8 mouse cellular contexts compared by ENCODE assay signal in the genomic region with DNA sequence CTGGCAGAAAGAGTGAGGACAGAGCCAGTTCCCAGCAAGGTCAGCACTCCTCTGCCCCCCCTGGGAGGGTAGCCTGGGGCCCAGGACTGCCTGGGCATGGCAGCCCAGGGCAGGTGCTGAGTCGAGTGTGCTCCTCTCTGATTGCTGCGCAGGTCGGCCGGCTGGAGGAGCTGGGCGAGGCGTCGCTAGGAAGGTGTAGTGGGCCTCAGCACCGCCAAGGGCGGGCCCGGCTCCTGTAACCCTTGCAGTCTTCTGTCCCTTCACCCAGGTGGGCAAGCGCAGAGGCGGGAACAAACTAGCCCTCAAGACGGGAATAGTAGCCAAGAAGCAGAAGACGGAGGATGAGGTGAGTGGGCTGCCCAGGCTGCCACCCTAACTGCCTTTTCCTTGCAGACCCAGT. TPM values are rescaled to one million over a fixed set of nuclear protein-coding genes. Genes with fewer than 3 reads are reported as not detected.
DNase-seq lines count a peak whose midpoint lies in the region; ATAC-seq lines count a peak whose summit lies in the region.

No protein-coding gene starts in this region.

- 92% methylated on average over 14 of the region's 14 CpGs for WGBS in kidney, embryonic 14.5 days
- 88% methylated on average over 14 of the region's 14 CpGs for WGBS in embryonic facial prominence, embryonic 14.5 days
- WGBS in hindbrain, embryonic 13.5 days = 95% methylated on average over 14 of the region's 14 CpGs
- 94% methylated on average over 14 of the region's 14 CpGs for WGBS in midbrain, embryonic 14.5 days

- no peak for DNase-seq in kidney, adult 8-10 months
- no peak for DNase-seq in embryonic facial prominence, embryonic 14.5 days (ENCODE audit: low spot score)
- DNase-seq in midbrain, embryonic 14.5 days = no peak
- DNase-seq in lung, postnatal 10 days = no peak
- DNase-seq in layer of hippocampus, adult 9-11 months = no peak
- DNase-seq in B cell, adult 2 months = no peak

- H3K9ac ChIP-seq in kidney, embryonic 14.5 days (ENCODE audit: low read depth, low read length) = 0 out of 2 replicates have a peak overlapping the region, but pooled peaks have one; percentile 12
- H3K9ac ChIP-seq in embryonic facial prominence, embryonic 14.5 days (ENCODE audit: low read depth, low read length) = peak overlapping the region; percentile 99; the same call in 1 of the 2 replicates
- H3K9ac ChIP-seq in hindbrain, embryonic 13.5 days = peak overlapping the region; percentile 100
- H3K9ac ChIP-seq in midbrain, embryonic 14.5 days (replicated peaks; ENCODE audit: low read length) = no peak overlapping the region

- H3K4me3 ChIP-seq in kidney, embryonic 14.5 days (ENCODE audit: low read length) = peak overlapping the region; percentile 100
- no peak overlapping the region for H3K4me3 ChIP-seq in embryonic facial prominence, embryonic 14.5 days (ENCODE audit: low read depth, low read length)
- H3K4me3 ChIP-seq in hindbrain, embryonic 13.5 days = no peak overlapping the region; the same call in 1 of the 2 replicates
- H3K4me3 ChIP-seq in midbrain, embryonic 14.5 days (replicated peaks; ENCODE audit: low read depth, low read length) = peak overlapping the region; percentile 99; the same call in 1 of the 2 replicates

- H3K4me2 ChIP-seq in kidney, embryonic 14.5 days (replicated peaks; ENCODE audit: low read depth, low read length) = peak overlapping the region; percentile 94; the same call in 1 of the 2 replicates
- no peak overlapping the region for H3K4me2 ChIP-seq in embryonic facial prominence, embryonic 14.5 days (ENCODE audit: low read depth, low read length)
- peak overlapping the region; percentile 92 for H3K4me2 ChIP-seq in hindbrain, embryonic 13.5 days
- peak overlapping the region; percentile 90 for H3K4me2 ChIP-seq in midbrain, embryonic 14.5 days (ENCODE audit: low read length)

- H3K27me3 ChIP-seq in kidney, embryonic 14.5 days (ENCODE audit: control insufficient read depth, insufficient read depth, low read length) = no peaks in the 10 kb centered on the region
- H3K27me3 ChIP-seq in embryonic facial prominence, embryonic 14.5 days (replicated peaks; ENCODE audit: control insufficient read depth, insufficient read depth, low read length) = no peaks in the 10 kb centered on the region
- no peaks in the 10 kb centered on the region for H3K27me3 ChIP-seq in hindbrain, embryonic 13.5 days
- H3K27me3 ChIP-seq in midbrain, embryonic 14.5 days (ENCODE audit: control insufficient read depth, insufficient read depth, low read length) = no peaks in the 10 kb centered on the region

- H3K27ac ChIP-seq in kidney, embryonic 14.5 days (ENCODE audit: low read depth, low read length) = no peak overlapping the region
- H3K27ac ChIP-seq in embryonic facial prominence, embryonic 14.5 days (replicated peaks; ENCODE audit: low read depth, low read length) = no peak overlapping the region
- no peak overlapping the region for H3K27ac ChIP-seq in hindbrain, embryonic 13.5 days
- no peak overlapping the region for H3K27ac ChIP-seq in midbrain, embryonic 14.5 days (replicated peaks; ENCODE audit: low read depth, low read length)

- no peaks in the 10 kb centered on the region for H3K9me3 ChIP-seq in kidney, embryonic 14.5 days (ENCODE audit: control insufficient read depth, low read length)
- no peaks in the 10 kb centered on the region for H3K9me3 ChIP-seq in embryonic facial prominence, embryonic 14.5 days (ENCODE audit: control insufficient read depth, low read length)
- H3K9me3 ChIP-seq in hindbrain, embryonic 13.5 days = no peaks in the 10 kb centered on the region
- H3K9me3 ChIP-seq in midbrain, embryonic 14.5 days (ENCODE audit: control insufficient read depth, low read length) = no peaks in the 10 kb centered on the region

- peaks cover 20% of the 10 kb centered on the region for H3K4me1 ChIP-seq in kidney, embryonic 14.5 days (ENCODE audit: control insufficient read depth, insufficient read depth, low read length)
- peaks cover 15% of the 10 kb centered on the region for H3K4me1 ChIP-seq in embryonic facial prominence, embryonic 14.5 days (ENCODE audit: control insufficient read depth, insufficient read depth, low read length)
- peaks cover 33% of the 10 kb centered on the region for H3K4me1 ChIP-seq in hindbrain, embryonic 13.5 days (replicated peaks)
- H3K4me1 ChIP-seq in midbrain, embryonic 14.5 days (ENCODE audit: control insufficient read depth, insufficient read depth, low read length) = peaks cover 31% of the 10 kb centered on the region

- H3K36me3 ChIP-seq in kidney, embryonic 14.5 days (ENCODE audit: control insufficient read depth, insufficient read depth, low read length) = peaks cover 42% of the 10 kb centered on the region
- peaks cover 51% of the 10 kb centered on the region for H3K36me3 ChIP-seq in embryonic facial prominence, embryonic 14.5 days (ENCODE audit: control insufficient read depth, insufficient read depth, low read length)
- H3K36me3 ChIP-seq in hindbrain, embryonic 13.5 days = peaks cover 41% of the 10 kb centered on the region
- peaks cover 46% of the 10 kb centered on the region for H3K36me3 ChIP-seq in midbrain, embryonic 14.5 days (ENCODE audit: control insufficient read depth, insufficient read depth, low read length)

- ATAC-seq in kidney, embryonic 14.5 days (ENCODE audit: low FRiP score, low TSS enrichment) = no peak
- ATAC-seq in embryonic facial prominence, embryonic 14.5 days (ENCODE audit: low read depth) = no peak
- no peak for ATAC-seq in hindbrain, embryonic 13.5 days (ENCODE audit: low FRiP score)
- ATAC-seq in midbrain, embryonic 14.5 days (ENCODE audit: low FRiP score, low TSS enrichment) = no peak

RNA-seq across cellular contexts. Expression of gene Trir, which starts 2.6 kb away (rescaled TPM):
- 163 and 211 TPM in 2 replicates for polyA plus RNA-seq in kidney, embryonic 14.5 days (2014; fragmentation: Nextera tagmentation; extraction: Ambion mirVana)
- 127 and 133 TPM in 2 replicates for polyA plus RNA-seq in embryonic facial prominence, embryonic 14.5 days (2014; fragmentation: Nextera tagmentation; extraction: Ambion mirVana)
- 139 and 141 TPM in 2 replicates for polyA plus RNA-seq in hindbrain, embryonic 13.5 days (2015; fragmentation: Nextera tagmentation; extraction: Ambion mirVana)
- 157 and 191 TPM in 2 replicates for polyA plus RNA-seq in midbrain, embryonic 14.5 days (2014; fragmentation: Nextera tagmentation; extraction: Ambion mirVana)

RNA-seq across cellular contexts. Expression of gene Asna1, which starts 4.2 kb away (rescaled TPM):
- 109 and 180 TPM in 2 replicates for polyA plus RNA-seq in kidney, embryonic 14.5 days (2014; fragmentation: Nextera tagmentation; extraction: Ambion mirVana)
- 97.3 and 101 TPM in 2 replicates for polyA plus RNA-seq in embryonic facial prominence, embryonic 14.5 days (2014; fragmentation: Nextera tagmentation; extraction: Ambion mirVana)
- polyA plus RNA-seq in hindbrain, embryonic 13.5 days (2015; fragmentation: Nextera tagmentation; extraction: Ambion mirVana) = 151 and 157 TPM in 2 replicates
- polyA plus RNA-seq in midbrain, embryonic 14.5 days (2014; fragmentation: Nextera tagmentation; extraction: Ambion mirVana) = 130 and 155 TPM in 2 replicates

RNA-seq across cellular contexts. Expression of gene Tnpo2, which starts 7.4 kb away (rescaled TPM):
- polyA plus RNA-seq in kidney, embryonic 14.5 days (2014; fragmentation: Nextera tagmentation; extraction: Ambion mirVana) = 15.6 and 19.7 TPM in 2 replicates
- polyA plus RNA-seq in embryonic facial prominence, embryonic 14.5 days (2014; fragmentation: Nextera tagmentation; extraction: Ambion mirVana) = 22.9 and 24.8 TPM in 2 replicates
- polyA plus RNA-seq in hindbrain, embryonic 13.5 days (2015; fragmentation: Nextera tagmentation; extraction: Ambion mirVana) = 48.8 and 54.7 TPM in 2 replicates
- 32.0 and 41.0 TPM in 2 replicates for polyA plus RNA-seq in midbrain, embryonic 14.5 days (2014; fragmentation: Nextera tagmentation; extraction: Ambion mirVana)

RNA-seq across cellular contexts. Expression of gene Best2, which starts 14.9 kb away (rescaled TPM):
- polyA plus RNA-seq in kidney, embryonic 14.5 days (2014; fragmentation: Nextera tagmentation; extraction: Ambion mirVana) = not detected in 2 replicates
- polyA plus RNA-seq in embryonic facial prominence, embryonic 14.5 days (2014; fragmentation: Nextera tagmentation; extraction: Ambion mirVana) = 0.30 and 0.58 TPM in 2 replicates
- polyA plus RNA-seq in hindbrain, embryonic 13.5 days (2015; fragmentation: Nextera tagmentation; extraction: Ambion mirVana) = not detected in 2 replicates
- not detected in 2 replicates for polyA plus RNA-seq in midbrain, embryonic 14.5 days (2014; fragmentation: Nextera tagmentation; extraction: Ambion mirVana)

RNA-seq across cellular contexts. Expression of gene Fbxw9, which starts 30.6 kb away (rescaled TPM):
- 24.4 and 29.6 TPM in 2 replicates for polyA plus RNA-seq in kidney, embryonic 14.5 days (2014; fragmentation: Nextera tagmentation; extraction: Ambion mirVana)
- polyA plus RNA-seq in embryonic facial prominence, embryonic 14.5 days (2014; fragmentation: Nextera tagmentation; extraction: Ambion mirVana) = 20.9 and 25.8 TPM in 2 replicates
- polyA plus RNA-seq in hindbrain, embryonic 13.5 days (2015; fragmentation: Nextera tagmentation; extraction: Ambion mirVana) = 59.2 and 66.2 TPM in 2 replicates
- polyA plus RNA-seq in midbrain, embryonic 14.5 days (2014; fragmentation: Nextera tagmentation; extraction: Ambion mirVana) = 65.0 and 80.9 TPM in 2 replicates

Comparison
In these comparisons a context has a peak if more than half of its experiments do, and no peak if none do; other contexts are left out.
1. H3K4me3 ChIP-seq: peak in kidney, embryonic 14.5 days (single experiment) and midbrain, embryonic 14.5 days (single experiment); none in embryonic facial prominence, embryonic 14.5 days (single experiment) and hindbrain, embryonic 13.5 days (single experiment).